ENCODE assay signal across 8 mouse cellular contexts in the genomic region with DNA sequence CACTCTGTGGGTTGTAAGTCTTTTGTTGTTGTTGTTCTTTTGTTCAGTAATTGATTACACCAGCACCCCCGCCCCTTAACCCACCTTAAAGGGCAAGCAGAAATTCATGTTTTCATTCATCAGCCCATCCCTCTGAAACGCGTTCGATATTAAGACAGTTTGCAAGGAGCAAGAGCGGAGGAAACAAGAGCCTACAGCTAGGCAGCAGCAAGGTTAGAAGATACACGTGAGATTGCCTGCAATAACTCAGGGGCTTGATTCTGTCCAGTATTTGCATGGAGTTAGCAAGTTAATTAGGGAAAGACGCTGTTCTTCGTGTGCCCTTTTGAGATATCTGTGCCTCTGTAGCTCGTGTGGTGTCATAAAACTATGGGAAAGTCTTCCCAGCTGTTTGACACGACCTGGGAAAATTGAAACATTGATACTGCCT.
A peak's percentile ranks its signal among the peaks of the same experiment; 100 is the strongest.
DNase-seq lines count a peak whose midpoint lies in the region; ATAC-seq and TF ChIP-seq lines count a peak whose summit lies in the region.

No protein-coding gene starts in this region.

- H3K27ac ChIP-seq in heart, adult 2 months, result peak overlapping the region; percentile 53
- peak overlapping the region; percentile 89 for H3K27ac ChIP-seq in forebrain, embryonic 14.5 days (ENCODE audit: low read depth, low read length)
- no peak overlapping the region for H3K27ac ChIP-seq in liver, embryonic 15.5 days (replicated peaks)

- H3K9ac ChIP-seq in heart, adult 2 months (ENCODE audit: low read depth, low read length), result peak overlapping the region; percentile 48
- H3K9ac ChIP-seq in forebrain, embryonic 14.5 days (ENCODE audit: low read length), result peak overlapping the region; percentile 58
- no peak overlapping the region for H3K9ac ChIP-seq in liver, embryonic 15.5 days

- WGBS in heart, adult 2 months, result 21% methylated on average over 10 of the region's 10 CpGs
- under 1% methylated on average over 10 of the region's 10 CpGs for WGBS in forebrain, embryonic 14.5 days
- 21% methylated on average over 10 of the region's 10 CpGs for WGBS in liver, embryonic 15.5 days (ENCODE audit: insufficient replicate concordance)

- H3K27me3 ChIP-seq in heart, adult 2 months (ENCODE audit: control insufficient read depth, insufficient read depth, low read length), result no peaks in the 10 kb centered on the region
- H3K27me3 ChIP-seq in forebrain, embryonic 14.5 days (replicated peaks; ENCODE audit: control insufficient read depth, insufficient read depth, low read length), result no peaks in the 10 kb centered on the region
- H3K27me3 ChIP-seq in liver, embryonic 15.5 days, result no peaks in the 10 kb centered on the region

- peak overlapping the region; percentile 31 for H3K4me3 ChIP-seq in heart, adult 2 months
- peak overlapping the region; percentile 26 for H3K4me3 ChIP-seq in forebrain, embryonic 14.5 days (ENCODE audit: low read depth, low read length)
- H3K4me3 ChIP-seq in liver, embryonic 15.5 days (replicated peaks), result no peak overlapping the region

- no peak for TF ChIP-seq POLR2A in heart, adult 2 months (IDR thresholded peaks at IDR 0.05; ENCODE audit: insufficient read depth, low read depth, low read length)

- no peak for DNase-seq in heart, adult 2 months
- DNase-seq in heart, adult 9 months (ENCODE audit: low spot score in 2 of 2), result no peak
- DNase-seq in Muller cell, postnatal 12 days (ENCODE audit: inconsistent ontology term), result peak; percentile 38
- DNase-seq in forebrain, embryonic 14.5 days (ENCODE audit: low spot score), result no peak
- no peak for DNase-seq in right cerebral cortex, adult 18-20 months
- DNase-seq in retina, embryonic 14.5 days (ENCODE audit: low spot score), result no peak
- no peak for DNase-seq in B cell, adult 2 months

- intact Hi-C loops in heart, adult 2 months (cut with DNase I), result no loop called here

- peak overlapping the region; percentile 50 for H3K4me2 ChIP-seq in forebrain, embryonic 14.5 days (ENCODE audit: low read length)
- peak overlapping the region; percentile 38 for H3K4me2 ChIP-seq in liver, embryonic 15.5 days

- TF ChIP-seq EP300 in heart, adult 2 months (IDR thresholded peaks at IDR 0.05; ENCODE audit: insufficient read depth, low read depth, low read length), result no peak

- peak; percentile 24 for ATAC-seq in forebrain, embryonic 14.5 days
- ATAC-seq in liver, embryonic 15.5 days (ENCODE audit: insufficient read depth), result no peak

- H3K36me3 ChIP-seq in heart, adult 2 months (ENCODE audit: control insufficient read depth, insufficient read depth, low read length), result peaks cover 3% of the 10 kb centered on the region
- no peaks in the 10 kb centered on the region for H3K36me3 ChIP-seq in forebrain, embryonic 14.5 days (ENCODE audit: control insufficient read depth, insufficient read depth, low read length)
- H3K36me3 ChIP-seq in liver, embryonic 15.5 days (replicated peaks), result no peaks in the 10 kb centered on the region

- H3K9me3 ChIP-seq in forebrain, embryonic 14.5 days (replicated peaks; ENCODE audit: control insufficient read depth, low read length), result no peaks in the 10 kb centered on the region
- no peaks in the 10 kb centered on the region for H3K9me3 ChIP-seq in liver, embryonic 15.5 days (replicated peaks)

- no peak for TF ChIP-seq CTCF in heart, adult 2 months (IDR thresholded peaks at IDR 0.05)

- peaks cover 4% of the 10 kb centered on the region for H3K4me1 ChIP-seq in heart, adult 2 months (ENCODE audit: control insufficient read depth, insufficient read depth, low read length)
- H3K4me1 ChIP-seq in forebrain, embryonic 14.5 days (ENCODE audit: control insufficient read depth, insufficient read depth, low read length), result peaks cover 42% of the 10 kb centered on the region
- H3K4me1 ChIP-seq in liver, embryonic 15.5 days (replicated peaks), result 0 out of 2 replicates have a peak, but pooled peaks cover 6% of the 10 kb centered on the region

- H3K79me2 ChIP-seq in heart, adult 2 months (replicated peaks; ENCODE audit: control insufficient read depth, insufficient read depth, low read length), result no peaks in the 10 kb centered on the region; the same call in 1 of the 2 replicates
